Mouse (Mus musculus) lung, postnatal 4 days (tissue): ENCODE results near the gene Gfra1.

Experiments used
- DNase-seq, 2 experiments: peaks; one replicate each; pipeline ENCODE4 v3.0.0; 2021

Gfra1 gene

GRCm38 (mm10) chr19:58455496-58456061 is at the start of gene Gfra1:
Gene Gfra1 (minus strand): TSS chr19:58455909.
- peak; percentile 55 to 63 for DNase-seq

- DNase-seq: no peak
These were observed 44.3 kb upstream of the Gfra1 start for GRCm38 (mm10) chr19:58500049-58500448.

- DNase-seq: peak; percentile 23 to 53
These were observed 43.8 kb upstream of the Gfra1 start for GRCm38 (mm10) chr19:58499420-58499966.

GRCm38 (mm10) chr19:58497106-58497505 is 41.4 kb upstream of the Gfra1 start:
- peak in 1 of 2 experiments; percentile 10 for DNase-seq

- DNase-seq: no peak
These were observed 31.0 kb upstream of the Gfra1 start for GRCm38 (mm10) chr19:58486686-58487085.

GRCm38 (mm10) chr19:58482373-58482977 is 26.8 kb upstream of the Gfra1 start:
- no peak for DNase-seq

GRCm38 (mm10) chr19:58474251-58474650 is 18.5 kb upstream of the Gfra1 start:
- DNase-seq: no peak

GRCm38 (mm10) chr19:58469421-58469820 is 13.7 kb upstream of the Gfra1 start:
- DNase-seq: peak; percentile 71 to 86

GRCm38 (mm10) chr19:58468331-58468730 is 12.6 kb upstream of the Gfra1 start:
- DNase-seq: no peak

GRCm38 (mm10) chr19:58463755-58464154 is 8.0 kb upstream of the Gfra1 start:
- DNase-seq: no peak

GRCm38 (mm10) chr19:58460361-58461022 is 4.8 kb upstream of the Gfra1 start:
- no peak for DNase-seq

- no peak for DNase-seq
These were observed 867 bp upstream of the Gfra1 start for GRCm38 (mm10) chr19:58456491-58457061.

- peak; percentile 27 to 28 for DNase-seq
These were observed 631 bp downstream of the Gfra1 start for GRCm38 (mm10) chr19:58455061-58455495.

- peak; percentile 59 to 60 for DNase-seq
These were observed 1.2 kb downstream of the Gfra1 start for GRCm38 (mm10) chr19:58454261-58455060.

- DNase-seq: peak; percentile 44 to 45
These were observed 2.1 kb downstream of the Gfra1 start for GRCm38 (mm10) chr19:58453581-58453980.

GRCm38 (mm10) chr19:58452941-58453551 is 2.7 kb downstream of the Gfra1 start:
- DNase-seq: peak in 1 of 2 experiments; percentile 30

- no peak for DNase-seq
These were observed 3.4 kb downstream of the Gfra1 start for GRCm38 (mm10) chr19:58452178-58452819.

- DNase-seq: no peak
These were observed 4.4 kb downstream of the Gfra1 start for GRCm38 (mm10) chr19:58451323-58451722.

GRCm38 (mm10) chr19:58450716-58451115 is 5.0 kb downstream of the Gfra1 start:
- DNase-seq: no peak

- no peak for DNase-seq
These were observed 12.7 kb downstream of the Gfra1 start for GRCm38 (mm10) chr19:58442785-58443732.
